Mouse (Mus musculus) kidney, postnatal 0 days (tissue): ENCODE data around the gene Galc. TPM values are rescaled to one million over a fixed set of nuclear protein-coding genes. Genes with fewer than 3 reads are reported as not detected.
A peak's percentile ranks its signal among the peaks of the same experiment; 100 is the strongest.

Experiments used
- ATAC-seq: fragments of 200-750 bp; cut with Nextera tagmentation; replicated peaks from 2 replicates; pipeline ENCODE4 v1.8.0; 2017; ENCODE audit warnings: low read depth, moderate number of reproducible peaks, moderate TSS enrichment, moderate library complexity; ENCODE audit not compliant: low FRiP score
- DNase-seq: peaks from one replicate; pipeline ENCODE4 v3.0.0-alpha.2; 2016; ENCODE audit warnings: low spot score
- H3K27ac ChIP-seq: fragments of 300-500 bp; sonication (generic); 2 replicates; pipeline ENCODE4 v1.5.1; 2014; ENCODE audit warnings: mild to moderate bottlenecking
- H3K27me3 ChIP-seq: fragments of 300-500 bp; sonication (generic); 2 replicates; pipeline ENCODE4 v1.6.1; 2014; ENCODE audit warnings: low read length, mixed read lengths; ENCODE audit not compliant: insufficient read depth
- H3K36me3 ChIP-seq: fragments of 300-500 bp; sonication (generic); 2 replicates; pipeline ENCODE4 v1.6.1; 2014; ENCODE audit warnings: low read length, mixed read lengths; ENCODE audit not compliant: insufficient read depth
- H3K4me1 ChIP-seq: fragments of 300-500 bp; sonication (generic); replicated peaks from 2 replicates; pipeline ENCODE4 v1.6.1; 2014; ENCODE audit warnings: antibody characterized with exemption, low read length, mixed read lengths; ENCODE audit not compliant: insufficient read depth
- H3K4me2 ChIP-seq: fragments of 300-500 bp; sonication (generic); 2 replicates; pipeline ENCODE4 v1.6.1; 2014; ENCODE audit warnings: mild to moderate bottlenecking, low read length, moderate library complexity, mixed read lengths
- H3K4me3 ChIP-seq: fragments of 300-500 bp; sonication (generic); replicated peaks from 2 replicates; pipeline ENCODE4 v1.5.1; 2014; ENCODE audit warnings: low read depth, low read length
- H3K9ac ChIP-seq: fragments of 300-500 bp; sonication (generic); 2 replicates; pipeline ENCODE4 v1.6.1; 2014; ENCODE audit warnings: low read depth, low read length
- H3K9me3 ChIP-seq: fragments of 300-500 bp; sonication (generic); replicated peaks from 2 replicates; pipeline ENCODE4 v1.6.1; 2016; ENCODE audit warnings: low read length, inconsistent platforms, mixed read lengths
- CTCF ChIP-seq: IDR thresholded peaks from 2 replicates; pipeline ENCODE4 v1.5.1; 2016; ENCODE audit warnings: antibody characterized with exemption, low read depth, mild to moderate bottlenecking, moderate library complexity
- WGBS: fragments of 180-500 bp; shearing (Covaris S2); extraction: QIAGEN DNeasy Blood & Tissue Kit; methylation state at CpG from one replicate; pipeline ENCODE4 v1.1.7; 2014; 5-methylcytosine and 5-hydroxymethylcytosine counted together
- polyA plus RNA-seq: library from polyadenylated mRNA; unstranded; fragments of >200 nt; fragmentation: Nextera tagmentation; extraction: Ambion mirVana; gene quantifications from 2 replicates; pipeline ENCODE4 v1.2.1, GENCODE M21; 2015

The Galc gene
- polyA plus RNA-seq, 1 experiment from 2014 or later, result 18.8 TPM

DNA sequence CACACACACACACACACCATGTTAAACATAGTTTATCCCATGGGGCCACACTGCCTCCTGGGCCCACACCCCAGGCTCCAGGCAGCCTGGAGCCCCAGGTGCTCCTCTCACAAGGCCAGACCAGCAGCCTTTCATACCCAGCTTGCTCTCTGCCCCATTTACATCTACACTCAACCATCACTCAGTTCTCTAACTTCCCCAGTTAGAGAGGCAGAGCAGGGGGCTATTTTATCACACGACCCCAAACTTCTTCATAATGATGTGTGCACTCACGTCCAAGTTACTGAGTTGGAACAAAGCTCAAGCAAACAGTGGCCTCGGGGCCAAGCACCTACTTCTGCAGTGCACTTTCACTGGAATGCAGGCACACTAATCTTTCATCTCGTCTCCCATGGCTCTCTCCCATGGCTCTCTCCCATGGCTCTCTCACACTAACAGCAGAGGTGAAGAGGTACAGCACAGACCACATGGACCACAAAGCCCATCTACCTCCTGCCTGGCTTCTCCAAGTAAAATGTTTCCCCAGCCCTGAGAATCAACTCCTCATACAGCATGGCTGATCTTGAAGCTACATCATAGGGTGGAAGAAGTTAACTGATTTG lies 53.7 kb downstream of the Galc start:
- no peak overlapping the region for H3K27ac ChIP-seq
- 55% methylated on average over 4 of the region's 4 CpGs for WGBS

DNA sequence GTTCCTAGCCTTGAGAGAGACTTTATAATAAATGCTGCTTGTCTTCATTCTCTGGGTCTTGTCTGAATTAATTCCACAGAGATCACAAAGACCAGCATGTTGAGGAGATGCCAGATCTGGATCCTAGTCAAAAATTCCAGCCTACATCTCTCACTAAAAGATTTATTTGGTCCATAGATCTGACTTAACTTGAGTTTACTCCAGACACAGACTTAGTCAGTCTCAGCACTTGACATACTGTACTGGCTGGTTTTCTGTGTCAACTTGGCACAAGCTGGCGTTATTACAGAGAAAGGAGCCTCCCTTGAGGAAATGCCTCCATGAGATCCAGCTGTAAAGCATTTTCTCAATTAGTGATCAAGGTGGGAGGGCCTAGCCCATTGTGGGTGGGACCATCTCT lies 61.9 kb downstream of the Galc start:
- Histone ChIP-seq H3K9me3 (no peaks in the 10 kb centered on the region), H3K9ac (no peak overlapping the region), H3K4me3 (no peak overlapping the region), H3K27me3 (no peaks in the 10 kb centered on the region), H3K36me3 (0 out of 2 replicates have a peak, but pooled peaks cover 2% of the 10 kb centered on the region), H3K27ac (no peak overlapping the region), H3K4me2 (no peak overlapping the region), H3K4me1 (no peaks in the 10 kb centered on the region)
- ATAC-seq (no peak), DNase-seq (no peak)
- no peak for TF ChIP-seq CTCF
- WGBS, result 36% methylated on average over 1 of the region's 1 CpGs

More for the DNA sequence above, 53.7 kb downstream of the Galc start:
- DNase-seq (no peak), ATAC-seq (no peak)
- Histone ChIP-seq H3K9me3 (no peaks in the 10 kb centered on the region), H3K4me1 (no peaks in the 10 kb centered on the region), H3K4me3 (no peak overlapping the region), H3K36me3 (peaks cover 5% of the 10 kb centered on the region; the same call in 1 of the 2 replicates), H3K27me3 (no peaks in the 10 kb centered on the region), H3K4me2 (no peak overlapping the region), H3K9ac (no peak overlapping the region)
- no peak for TF ChIP-seq CTCF

DNA sequence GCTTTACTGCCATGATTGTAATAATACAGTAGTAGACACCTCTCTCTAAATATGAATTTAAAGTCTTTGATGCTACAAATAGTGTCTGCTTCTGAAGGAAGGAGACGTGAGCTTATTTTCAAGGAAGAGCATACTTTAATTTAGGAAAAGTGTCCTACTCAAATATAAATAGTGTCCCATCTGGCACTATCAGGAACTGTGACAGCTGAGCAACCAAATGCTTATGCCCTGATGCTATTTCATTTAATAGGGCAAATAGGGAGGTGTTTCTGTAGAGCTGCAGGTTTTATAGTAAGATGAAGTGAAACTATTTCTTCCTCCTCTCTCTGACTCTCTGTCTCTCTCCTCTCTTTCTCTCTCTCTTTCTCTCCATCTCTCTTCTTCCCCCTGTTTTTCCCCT lies 69.1 kb downstream of the Galc start:
- H3K27me3 ChIP-seq, result no peaks in the 10 kb centered on the region
- no peak overlapping the region for H3K4me2 ChIP-seq

DNA sequence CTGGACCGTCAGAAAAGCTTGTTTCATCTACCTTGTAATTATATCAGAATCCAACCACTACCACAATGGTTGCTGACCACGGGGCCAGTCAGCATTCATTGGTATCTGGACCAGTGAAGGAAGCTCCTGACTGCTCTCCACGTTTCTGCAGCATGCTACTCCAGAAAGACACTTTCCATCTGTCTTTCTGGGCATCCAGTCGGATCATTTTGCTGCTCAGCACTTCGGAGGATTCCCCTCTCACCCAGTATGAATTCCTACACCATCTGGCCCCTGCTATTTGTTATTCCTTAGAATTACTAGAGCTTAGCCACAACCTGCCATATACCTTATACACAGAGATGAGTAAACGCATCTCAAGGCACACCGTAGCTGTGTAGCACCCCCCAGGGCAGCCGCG lies 70.2 kb downstream of the Galc start:
- Histone ChIP-seq H3K4me2 (no peak overlapping the region), H3K27ac (no peak overlapping the region), H3K4me1 (no peaks in the 10 kb centered on the region), H3K9ac (no peak overlapping the region), H3K27me3 (no peaks in the 10 kb centered on the region), H3K4me3 (no peak overlapping the region), H3K9me3 (no peaks in the 10 kb centered on the region), H3K36me3 (no peaks in the 10 kb centered on the region)
- no peak for DNase-seq
- 76% methylated on average over 9 of the region's 9 CpGs for WGBS
- TF ChIP-seq CTCF, result no peak
- ATAC-seq, result no peak

More for the DNA sequence above, 69.1 kb downstream of the Galc start:
- DNase-seq, result no peak
- H3K36me3 ChIP-seq, result no peaks in the 10 kb centered on the region
- no peak for ATAC-seq
- no peaks in the 10 kb centered on the region for H3K4me1 ChIP-seq
- TF ChIP-seq CTCF, result no peak
- 92% methylated on average over 1 of the region's 1 CpGs for WGBS
- no peak overlapping the region for H3K4me3 ChIP-seq
- H3K9me3 ChIP-seq, result no peaks in the 10 kb centered on the region
- no peak overlapping the region for H3K9ac ChIP-seq
- no peak overlapping the region for H3K27ac ChIP-seq

DNA sequence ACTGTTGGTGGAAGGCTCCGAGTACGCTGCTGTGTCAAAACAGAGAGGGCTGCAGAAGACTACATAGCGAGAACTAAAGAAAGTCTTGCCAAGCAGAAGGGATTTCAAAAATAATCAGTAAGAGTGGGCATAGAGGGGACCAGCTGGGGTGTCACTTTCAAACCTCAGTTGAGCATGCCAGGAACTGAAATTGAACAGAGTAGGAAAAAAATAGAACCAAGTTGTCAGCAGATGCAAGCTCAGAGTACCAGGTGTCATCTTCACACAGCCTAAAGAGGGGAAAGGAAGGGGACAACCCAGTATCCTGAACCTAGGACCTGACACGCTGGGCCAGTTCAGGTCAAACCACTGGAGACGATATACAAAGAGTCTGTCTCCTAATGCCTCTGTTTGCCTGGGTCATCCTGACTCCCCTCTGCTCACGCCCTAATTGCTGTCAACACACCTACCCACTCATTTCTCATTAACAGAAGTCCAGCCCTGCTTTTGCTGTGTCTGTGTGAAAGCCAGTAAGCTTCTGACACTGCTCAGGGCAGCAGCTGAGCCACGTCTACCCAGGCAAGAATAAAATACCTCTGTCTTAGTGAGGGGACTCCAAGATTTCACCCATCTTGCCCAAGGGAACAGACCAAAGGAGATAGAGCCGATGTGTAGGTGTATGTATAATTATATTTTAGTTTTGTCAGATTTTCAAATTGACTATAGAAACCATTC lies 71.9 kb downstream of the Galc start:
- no peak overlapping the region for H3K4me3 ChIP-seq
- DNase-seq, result no peak

DNA sequence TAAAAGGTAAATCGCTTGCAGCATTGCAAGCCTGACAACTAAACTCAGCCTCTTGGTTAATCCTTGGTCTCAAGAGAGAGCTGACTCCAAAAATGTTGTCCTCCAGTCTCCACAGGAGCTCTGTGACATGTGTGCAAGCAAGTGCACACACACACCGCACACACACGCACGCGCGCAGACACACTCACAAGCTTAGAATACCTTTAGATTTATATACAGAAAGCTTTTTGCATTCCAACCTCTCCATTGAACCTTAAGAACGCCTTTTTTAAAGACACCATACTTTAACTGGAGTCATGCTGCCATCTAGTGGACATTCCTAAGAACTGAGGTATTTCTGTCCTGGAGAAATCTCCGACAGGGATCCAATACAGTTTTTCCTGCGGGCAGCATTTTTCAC lies 77.5 kb downstream of the Galc start:
- no peaks in the 10 kb centered on the region for H3K4me1 ChIP-seq
- no peak; the same call in 1 of the 2 replicates for ATAC-seq
- no peaks in the 10 kb centered on the region for H3K9me3 ChIP-seq
- H3K4me3 ChIP-seq, result no peak overlapping the region
- peak; percentile 84 for TF ChIP-seq CTCF
- H3K4me2 ChIP-seq, result 0 out of 2 replicates have a peak overlapping the region, but pooled peaks have one; percentile 38
- H3K27me3 ChIP-seq, result no peaks in the 10 kb centered on the region
- peak; percentile 92 for DNase-seq
- no peak overlapping the region for H3K27ac ChIP-seq
- H3K9ac ChIP-seq, result no peak overlapping the region
- WGBS, result 13% methylated on average over 9 of the region's 9 CpGs
- H3K36me3 ChIP-seq, result no peaks in the 10 kb centered on the region

More for the DNA sequence above, 71.9 kb downstream of the Galc start:
- Histone ChIP-seq H3K9ac (no peak overlapping the region), H3K9me3 (no peaks in the 10 kb centered on the region), H3K27ac (no peak overlapping the region), H3K4me1 (no peaks in the 10 kb centered on the region), H3K4me2 (no peak overlapping the region), H3K36me3 (no peaks in the 10 kb centered on the region), H3K27me3 (no peaks in the 10 kb centered on the region)
- WGBS, result 54% methylated on average over 8 of the region's 8 CpGs
- TF ChIP-seq CTCF, result no peak
- no peak for ATAC-seq
